Comparison of ENCODE assay signal across 18 mouse cellular contexts in the genomic region with DNA sequence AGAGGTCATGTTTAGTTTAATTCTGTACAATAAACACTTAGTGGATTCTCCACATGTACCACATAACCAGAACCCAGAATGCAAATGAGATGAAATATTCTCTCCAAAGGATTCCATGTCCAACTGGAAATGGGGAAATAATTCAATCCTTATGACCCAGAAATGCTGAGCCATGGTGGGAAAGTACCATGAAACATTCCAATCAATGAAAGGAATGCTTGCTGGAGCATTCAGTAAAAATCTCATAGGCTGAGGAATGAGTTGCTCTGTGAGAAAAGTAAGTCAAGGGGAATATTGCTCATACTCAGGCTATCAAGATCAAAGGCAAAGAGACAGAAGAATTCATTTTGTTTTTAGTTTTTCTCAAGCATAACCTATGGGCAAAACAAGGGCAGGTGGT.
"Had no signal": no experiment of that assay in that cellular context is flagged by ENCODE, and none has a peak within 500 bp of the region (broad histone marks: within the 10 kb centered on the region; RNA-seq: fewer than 3 reads in every experiment).

No protein-coding gene starts in this region.

- H3K36me3 ChIP-seq: kidney, embryonic 15.5 days; limb, embryonic 13.5 days; liver, embryonic 13.5 days; midbrain, embryonic 12.5 days; neural tube, embryonic 13.5 days; stomach, embryonic 15.5 days had no signal

- H3K4me3 ChIP-seq: kidney, embryonic 15.5 days; limb, embryonic 13.5 days; liver, embryonic 13.5 days; midbrain, embryonic 12.5 days; myocyte; neural tube, embryonic 13.5 days; stomach, embryonic 15.5 days had no signal

- H3K9ac ChIP-seq: kidney, embryonic 15.5 days; limb, embryonic 13.5 days; liver, embryonic 13.5 days; midbrain, embryonic 12.5 days; neural tube, embryonic 13.5 days; stomach, embryonic 15.5 days had no signal

- H3K27me3 ChIP-seq: kidney, embryonic 15.5 days; limb, embryonic 13.5 days; liver, embryonic 13.5 days; midbrain, embryonic 12.5 days; neural tube, embryonic 13.5 days; stomach, embryonic 15.5 days had no signal

- H3K4me2 ChIP-seq: kidney, embryonic 15.5 days; limb, embryonic 13.5 days; liver, embryonic 13.5 days; midbrain, embryonic 12.5 days; neural tube, embryonic 13.5 days; stomach, embryonic 15.5 days had no signal

- H3K4me1 ChIP-seq: kidney, embryonic 15.5 days; limb, embryonic 13.5 days; liver, embryonic 13.5 days; midbrain, embryonic 12.5 days; neural tube, embryonic 13.5 days; stomach, embryonic 15.5 days had no signal

- DNase-seq: kidney, postnatal 10 days; kidney, postnatal 36 days; left cerebral cortex, postnatal 4 days; liver, embryonic 13.5 days; lung, adult 2 months; lung, postnatal 14 days; lung, postnatal 4 days; retina, postnatal 1 day; right cerebral cortex, postnatal 25 days; spleen, adult 18-20 months; thymus, postnatal 25 days had no signal

- ATAC-seq: midbrain, embryonic 16.5 days had no signal

- H3K9me3 ChIP-seq: kidney, embryonic 15.5 days; limb, embryonic 13.5 days; liver, embryonic 13.5 days; midbrain, embryonic 12.5 days; neural tube, embryonic 13.5 days; stomach, embryonic 15.5 days had no signal

- H3K27ac ChIP-seq: kidney, embryonic 15.5 days; limb, embryonic 13.5 days; liver, embryonic 13.5 days; midbrain, embryonic 12.5 days; neural tube, embryonic 13.5 days; stomach, embryonic 15.5 days had no signal
